Mouse (Mus musculus) kidney, postnatal 25 days (tissue): ENCODE data around the gene Scn10a.

ENCODE experiments used
- DNase-seq, 2 experiments: peaks; one replicate each; pipeline ENCODE4 v3.0.0; 2021; ENCODE audit warnings: mixed read lengths in 2 of 2

Gene Scn10a

DNA sequence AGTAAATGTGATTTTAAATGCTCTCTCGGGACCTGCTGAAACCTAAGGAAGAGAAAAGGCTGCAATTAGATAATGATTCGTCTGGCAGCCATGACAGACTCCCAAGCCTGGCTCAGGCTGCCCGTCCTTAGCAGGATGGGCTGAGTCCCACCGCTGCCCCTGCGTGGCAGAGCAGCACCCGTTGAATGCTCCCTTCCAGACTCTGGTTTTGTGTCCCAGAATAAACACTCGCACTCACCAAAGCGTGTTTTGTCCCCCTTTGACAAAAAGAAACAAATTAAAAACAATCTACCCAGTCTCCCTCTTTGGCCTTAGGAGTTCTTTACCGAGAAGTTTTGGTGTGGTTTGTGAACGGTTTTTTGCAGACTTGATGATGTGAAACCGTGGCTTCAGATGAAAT is at the start of gene Scn10a:
Scn10a (minus strand) TSS at position 101 of the 400 bp plus-strand sequence.
- DNase-seq: no peak

DNA sequence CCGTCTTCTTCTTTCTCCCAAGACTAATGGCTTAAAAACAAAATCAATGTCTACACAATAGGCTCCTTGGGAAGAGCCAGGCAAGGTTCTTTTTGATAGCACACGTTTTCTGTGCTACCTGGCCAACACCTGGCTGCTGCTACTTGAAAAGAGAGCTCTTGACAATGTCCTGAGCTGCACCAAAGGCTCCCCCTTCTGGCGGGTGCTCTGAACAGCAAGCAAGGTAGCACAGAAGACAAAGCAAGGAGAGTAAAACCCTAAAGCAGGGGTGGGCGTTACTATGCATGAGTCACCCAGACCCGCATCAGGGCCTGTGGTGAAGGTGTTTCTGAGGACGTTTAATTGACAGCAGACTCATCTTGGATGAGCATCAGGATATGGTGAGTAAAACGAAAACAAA is 49.5 kb upstream of the Scn10a start:
- peak in 1 of 2 experiments; percentile 32 for DNase-seq

DNA sequence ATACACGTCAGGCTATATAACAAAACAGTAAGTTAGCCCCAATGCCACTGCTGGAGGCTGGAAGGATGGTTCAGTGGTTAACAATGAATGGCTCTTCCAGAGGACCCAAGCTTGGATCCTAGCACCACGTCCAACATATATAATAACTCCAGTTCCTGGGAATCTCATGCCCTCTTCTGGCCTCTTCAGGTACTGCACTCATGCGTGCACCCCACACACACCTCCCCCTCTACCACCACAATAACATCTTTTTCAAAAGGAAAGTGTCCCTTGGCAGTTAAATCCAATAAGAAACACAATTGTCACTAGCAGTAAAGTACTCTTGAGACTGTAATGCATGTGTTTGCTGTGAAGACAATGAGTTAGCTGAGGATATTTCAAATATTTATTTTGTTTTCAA is 41.1 kb upstream of the Scn10a start:
- no peak for DNase-seq

DNA sequence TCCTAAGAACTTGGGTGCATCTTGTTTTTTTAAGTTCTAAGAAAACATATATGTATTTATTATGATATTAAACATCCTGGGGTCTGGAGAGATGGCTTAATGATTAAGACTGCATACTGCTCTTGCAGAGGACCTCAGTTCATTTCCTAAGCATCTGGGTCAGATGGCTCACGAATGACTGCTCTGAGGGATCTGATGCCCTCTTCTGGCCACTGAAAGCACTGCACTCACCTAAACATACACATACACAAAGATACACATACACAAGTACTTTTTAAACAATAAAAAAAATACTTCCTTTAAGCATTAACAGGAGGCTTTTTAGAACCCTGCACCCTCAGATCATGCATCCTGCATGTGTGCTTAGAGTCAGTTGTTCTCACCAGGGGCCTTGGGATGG is 40.3 kb upstream of the Scn10a start:
- no peak for DNase-seq

- DNase-seq: no peak
These were observed 32.4 kb upstream of the Scn10a start for GRCm38 (mm10) chr9:119751507-119751906.

DNA sequence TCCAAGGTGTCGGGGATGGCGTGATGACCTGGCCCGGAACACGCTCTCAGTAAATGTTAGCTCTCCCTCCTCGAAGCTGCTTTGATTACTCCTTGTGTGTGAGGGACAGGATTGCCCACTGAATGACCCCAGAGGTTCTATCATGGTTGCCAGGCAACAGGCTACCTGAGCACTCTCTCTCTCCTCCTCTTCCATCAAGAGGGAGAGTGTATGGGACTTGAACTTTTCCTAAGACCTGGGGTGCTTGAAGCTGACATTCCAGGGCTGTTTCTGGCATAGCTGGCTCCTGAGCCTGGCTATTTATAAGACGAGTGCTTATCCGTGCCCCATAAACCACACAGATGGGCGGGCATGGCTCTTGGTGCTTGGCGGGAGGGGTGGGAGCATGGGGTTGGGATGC is 30.0 kb upstream of the Scn10a start:
- DNase-seq: no peak

DNA sequence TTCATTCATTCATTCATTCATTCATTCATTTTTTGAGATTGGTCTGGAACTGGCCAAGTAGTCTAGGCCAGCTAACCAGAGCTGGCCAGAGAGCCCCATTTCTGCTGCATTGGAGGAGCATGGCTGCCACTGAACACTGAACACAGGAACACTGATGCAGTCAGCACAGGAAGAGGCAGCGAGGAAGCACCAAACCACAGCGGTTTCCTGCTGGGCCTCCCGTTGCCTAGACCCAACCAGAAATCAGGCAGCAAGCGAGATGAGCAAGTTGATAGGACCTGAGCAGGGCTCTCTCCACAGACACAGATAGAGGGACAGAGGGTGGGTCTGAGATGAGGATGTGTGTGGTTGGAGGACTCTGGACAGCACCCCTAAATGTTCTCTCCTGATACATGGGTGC is 24.8 kb upstream of the Scn10a start:
- no peak for DNase-seq

GRCm38 (mm10) chr9:119743312-119743711 is 24.2 kb upstream of the Scn10a start:
- DNase-seq: no peak

GRCm38 (mm10) chr9:119741101-119741786 is 22.1 kb upstream of the Scn10a start:
- no peak for DNase-seq

DNA sequence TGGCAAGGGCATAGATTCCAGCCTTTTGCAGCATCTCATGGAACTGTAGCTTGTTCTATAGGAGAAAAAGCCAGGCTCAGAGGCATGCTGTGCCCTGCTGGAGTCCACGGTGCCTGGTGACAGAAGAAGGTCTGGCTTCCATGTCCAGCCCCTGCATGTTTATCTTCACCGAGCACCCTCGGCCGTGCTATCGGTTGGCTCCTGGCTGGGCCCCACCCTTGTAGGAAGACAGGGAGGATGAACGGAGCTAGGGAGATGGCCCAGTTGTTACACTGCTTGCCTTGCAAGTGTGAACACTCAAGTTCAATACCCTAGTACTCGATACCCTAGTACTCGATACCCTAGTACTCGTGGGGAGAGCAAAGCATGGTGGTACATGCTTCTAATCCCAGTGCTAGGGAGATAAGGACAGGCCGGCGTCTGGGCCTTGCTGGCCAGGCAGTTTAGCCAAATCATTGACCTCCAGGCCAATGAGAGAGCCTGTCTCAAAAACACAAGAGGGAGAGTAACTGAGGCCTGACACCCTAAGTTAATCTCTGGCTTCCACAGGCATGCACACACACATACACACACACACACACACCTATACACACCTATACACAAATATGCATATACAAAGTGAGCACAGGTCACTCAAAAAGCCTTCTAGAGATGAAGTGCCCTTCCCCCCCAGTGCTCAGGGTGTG is 9.4 kb upstream of the Scn10a start:
- no peak for DNase-seq

DNA sequence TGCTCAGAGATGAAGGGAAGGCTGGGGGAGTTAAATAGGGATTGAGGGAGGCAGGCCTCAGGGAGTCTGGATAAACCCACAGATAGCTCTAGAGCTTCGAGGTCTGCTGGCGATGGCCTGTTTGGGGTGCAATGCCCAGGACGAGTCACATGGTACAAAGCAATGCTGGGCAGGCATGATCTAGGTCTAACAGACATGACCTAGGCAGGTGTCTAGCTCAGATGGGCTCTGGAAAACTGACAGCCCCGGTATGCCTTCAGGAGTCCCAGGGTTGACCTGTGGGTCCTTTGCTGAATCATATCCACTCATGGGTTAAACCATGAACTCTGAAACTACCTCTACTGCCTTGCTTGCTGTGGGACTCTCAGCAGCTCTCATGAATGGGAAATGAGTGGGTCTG is 7.9 kb upstream of the Scn10a start:
- no peak for DNase-seq

DNA sequence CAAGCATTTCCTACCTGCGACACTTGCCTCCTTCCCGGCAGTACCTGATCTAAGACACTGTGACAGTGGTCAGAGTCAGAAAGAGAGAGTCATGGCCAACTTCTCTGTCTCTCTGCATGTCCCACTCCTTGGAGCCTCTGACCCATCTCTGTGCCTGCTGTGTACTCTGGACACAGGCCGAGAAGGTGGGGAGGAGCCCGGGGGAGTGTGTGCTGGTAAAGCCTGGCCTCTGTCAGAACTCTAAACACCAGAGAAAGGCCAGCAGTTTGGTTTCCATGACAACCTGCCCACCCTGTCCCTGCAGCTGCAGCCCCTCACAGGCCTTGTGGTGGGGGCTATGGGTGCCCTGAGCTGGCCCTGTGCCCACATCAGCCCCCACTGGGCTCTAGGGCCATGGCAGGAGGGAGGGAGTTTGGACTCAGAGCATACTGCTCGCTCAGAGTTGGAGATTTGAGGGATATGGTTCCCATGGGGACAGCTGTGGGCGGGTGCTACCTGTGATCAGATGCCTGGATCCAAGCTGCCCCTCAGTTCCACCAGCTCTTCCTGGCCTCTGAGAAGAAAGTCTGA is 6.3 kb upstream of the Scn10a start:
- DNase-seq: no peak

DNA sequence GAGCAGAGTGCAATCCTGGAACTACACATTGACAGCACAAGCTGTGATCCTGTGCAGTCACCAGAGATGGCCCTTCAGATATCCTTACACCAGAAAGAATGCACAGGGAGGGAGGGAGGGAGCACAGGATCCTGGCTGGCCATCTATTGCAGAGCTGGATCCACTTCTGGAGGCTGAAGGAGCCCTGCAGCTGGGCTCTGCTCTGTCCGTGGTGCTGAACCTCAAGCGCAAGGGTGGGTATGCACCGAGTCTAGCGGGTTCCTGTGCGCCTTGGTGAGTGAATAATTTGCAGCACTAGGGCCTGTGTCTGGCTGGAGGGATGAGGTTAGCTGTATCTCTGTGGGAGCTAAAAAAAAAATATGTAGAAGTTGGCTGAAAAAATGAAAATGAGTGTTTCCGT is 12.4 kb downstream of the Scn10a start:
- DNase-seq: peak; percentile 77 to 78

DNA sequence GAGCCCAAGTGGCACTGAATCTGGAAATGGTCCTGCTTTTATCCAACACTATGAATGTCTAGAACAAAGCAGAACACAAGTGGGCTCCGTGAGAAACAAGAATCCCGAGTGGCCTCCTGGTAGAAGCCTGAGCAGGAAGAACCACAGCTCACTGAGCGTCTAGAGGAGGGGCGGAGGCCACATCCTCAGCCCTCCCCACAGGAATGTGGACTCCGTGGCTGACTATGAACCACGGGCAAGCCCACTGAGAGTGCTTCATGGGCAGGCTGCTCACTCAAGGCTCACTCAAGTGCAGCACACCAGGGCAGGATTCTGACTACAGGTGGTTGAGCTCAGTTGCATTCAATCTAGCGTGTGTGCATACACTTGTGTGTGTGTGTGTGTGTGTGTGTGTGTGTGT is 27.6 kb downstream of the Scn10a start:
- DNase-seq: no peak

GRCm38 (mm10) chr9:119691001-119691400 is 28.1 kb downstream of the Scn10a start:
- no peak for DNase-seq

DNA sequence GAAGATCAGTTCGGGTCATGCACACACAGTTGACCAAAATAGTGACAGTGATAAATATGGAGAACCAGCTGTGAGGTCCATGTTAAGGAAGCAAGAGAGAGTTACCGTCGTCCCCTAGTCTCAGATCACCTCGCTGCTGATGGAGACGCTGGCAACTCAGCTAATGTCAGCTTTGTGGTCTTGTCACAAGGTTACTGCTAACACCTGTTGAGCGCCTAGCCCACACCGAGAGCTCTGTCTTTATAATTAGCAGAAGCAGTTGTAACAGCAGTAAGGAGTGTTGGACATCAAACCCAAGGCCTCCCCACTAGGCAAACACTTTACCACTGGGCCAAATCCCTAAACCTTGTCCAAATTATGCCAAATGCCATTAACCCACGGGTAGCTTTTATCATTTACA is 31.2 kb downstream of the Scn10a start:
- DNase-seq: no peak

GRCm38 (mm10) chr9:119686187-119686586 is 32.9 kb downstream of the Scn10a start:
- peak in 1 of 2 experiments; percentile 5 for DNase-seq

GRCm38 (mm10) chr9:119680896-119681295 is 38.2 kb downstream of the Scn10a start:
- no peak for DNase-seq

DNA sequence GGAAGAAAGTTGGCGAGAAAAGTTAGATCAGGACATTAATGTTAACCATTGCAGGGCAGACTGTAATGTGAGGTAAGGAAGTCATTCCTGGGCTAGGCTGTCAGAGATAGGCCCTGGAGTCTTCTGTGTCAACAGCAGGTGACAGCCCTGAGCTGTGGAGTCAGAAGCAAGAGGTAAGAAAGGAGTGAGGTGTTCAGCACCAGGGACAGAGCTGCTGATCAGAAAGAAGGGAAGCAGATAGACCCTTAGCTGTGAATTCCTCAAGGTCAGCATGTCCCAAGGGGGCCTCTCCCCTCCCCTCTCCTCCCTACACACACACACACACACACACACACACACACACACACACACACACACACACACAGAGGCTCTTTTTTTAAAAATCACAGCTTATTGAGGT is 55.0 kb downstream of the Scn10a start:
- DNase-seq: no peak

GRCm38 (mm10) chr9:119656111-119656510 is 63.0 kb downstream of the Scn10a start:
- DNase-seq: no peak

DNA sequence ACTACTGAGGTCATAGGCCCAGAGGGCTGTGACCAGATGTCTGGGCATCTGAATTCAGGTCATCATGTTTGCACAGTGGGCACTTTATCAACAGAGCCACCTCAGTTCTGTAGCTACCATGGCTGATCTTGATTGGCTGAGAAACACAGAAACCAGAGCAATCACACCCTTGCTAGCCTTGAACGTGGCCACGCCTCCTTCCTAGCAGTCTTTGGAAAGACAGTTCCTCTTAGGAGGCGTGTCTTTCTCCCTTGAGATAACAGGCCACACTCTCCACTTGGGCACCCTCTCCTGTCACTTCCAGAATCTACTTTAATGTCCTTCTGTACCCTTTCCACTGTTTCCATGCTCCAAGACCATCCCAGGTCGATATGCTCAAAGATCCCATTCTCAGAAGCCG is 65.4 kb downstream of the Scn10a start:
- no peak for DNase-seq

DNA sequence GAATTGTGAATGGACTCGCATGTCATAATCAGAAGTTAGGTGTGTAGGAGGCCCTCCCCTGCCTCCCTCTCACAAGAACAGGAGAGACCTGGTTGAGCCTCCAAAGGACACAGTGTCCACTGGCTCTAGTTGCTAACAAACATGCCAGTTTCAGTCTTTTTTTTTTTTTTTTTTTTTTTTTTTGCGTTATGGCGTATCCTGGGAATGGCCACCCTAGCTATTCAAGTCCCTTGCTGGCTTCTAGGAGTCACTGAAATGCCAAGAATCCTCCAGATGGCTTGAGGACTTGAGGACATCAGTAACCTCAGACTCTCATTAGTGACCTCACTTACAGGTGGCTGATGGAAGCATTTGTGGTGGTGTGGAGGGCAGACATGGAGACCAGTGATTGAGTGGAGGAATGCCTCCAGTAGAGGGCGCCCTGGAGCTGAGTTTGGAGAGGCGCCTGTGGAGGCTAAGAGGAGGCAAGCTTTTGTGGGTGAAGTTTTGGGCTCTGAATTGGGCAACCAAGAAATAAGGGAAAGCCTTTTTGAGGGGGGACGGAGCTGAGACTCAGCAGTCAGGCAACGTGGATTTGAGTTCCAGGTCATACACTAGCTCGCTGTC is 72.1 kb downstream of the Scn10a start:
- peak; percentile 56 to 70 for DNase-seq

GRCm38 (mm10) chr9:119641985-119642384 is 77.1 kb downstream of the Scn10a start:
- no peak for DNase-seq
